Mouse (Mus musculus): ENCODE results near the gene Egfl7.

- TF ChIP-seq CTCF (IDR thresholded peaks at IDR 0.05; ENCODE audit: control insufficient read depth, insufficient read depth, insufficient replicate concordance, low read depth, low read length) = no peak
- TF ChIP-seq POLR2A (IDR thresholded peaks at IDR 0.05; ENCODE audit: control insufficient read depth, low read depth, low read length) = no peak
Measured at GRCm38 (mm10) chr2:26540721-26541120, 39.1 kb upstream of the Egfl7 start.
